Mouse (Mus musculus): ENCODE data around the gene Ubn1.

Gene Ubn1

GRCm38 (mm10) chr16:5071974-5072373 lies 22.1 kb downstream of the Ubn1 start:
- DNase-seq (ENCODE audit: low spot score) = no peak

- no peak for DNase-seq (ENCODE audit: low spot score)
These were observed 24.5 kb downstream of the Ubn1 start for GRCm38 (mm10) chr16:5074341-5074740.

- DNase-seq (ENCODE audit: low spot score) = no peak
These were observed 35.3 kb downstream of the Ubn1 start for GRCm38 (mm10) chr16:5085196-5085595.

- DNase-seq (ENCODE audit: low spot score) = no peak
These were observed 36.3 kb downstream of the Ubn1 start for GRCm38 (mm10) chr16:5086179-5086578.

- no peak for DNase-seq (ENCODE audit: low spot score)
These were observed 39.2 kb downstream of the Ubn1 start for GRCm38 (mm10) chr16:5089021-5089420.

- no peak for DNase-seq (ENCODE audit: low spot score)
These were observed 43.4 kb downstream of the Ubn1 start for GRCm38 (mm10) chr16:5093285-5093684.

- no peak for DNase-seq (ENCODE audit: low spot score)
These were observed 46.6 kb downstream of the Ubn1 start for GRCm38 (mm10) chr16:5096504-5096903.

GRCm38 (mm10) chr16:5101000-5101399 lies 51.1 kb downstream of the Ubn1 start:
- no peak for DNase-seq (ENCODE audit: low spot score)

GRCm38 (mm10) chr16:5109877-5110276 lies 60.0 kb downstream of the Ubn1 start:
- DNase-seq (ENCODE audit: low spot score) = no peak

- no peak for DNase-seq (ENCODE audit: low spot score)
These were observed 61.2 kb downstream of the Ubn1 start for GRCm38 (mm10) chr16:5111021-5111420.

- DNase-seq (ENCODE audit: low spot score) = no peak
These were observed 63.2 kb downstream of the Ubn1 start for GRCm38 (mm10) chr16:5113002-5113550.

GRCm38 (mm10) chr16:5113582-5113981 lies 63.7 kb downstream of the Ubn1 start:
- DNase-seq (ENCODE audit: low spot score) = peak; percentile 8

GRCm38 (mm10) chr16:5119385-5119784 lies 69.5 kb downstream of the Ubn1 start:
- DNase-seq (ENCODE audit: low spot score) = no peak

GRCm38 (mm10) chr16:5119845-5120244 lies 70.0 kb downstream of the Ubn1 start:
- DNase-seq (ENCODE audit: low spot score) = no peak

GRCm38 (mm10) chr16:5123476-5123875 lies 73.6 kb downstream of the Ubn1 start:
- no peak for DNase-seq (ENCODE audit: low spot score)

- no peak for DNase-seq (ENCODE audit: low spot score)
These were observed 80.3 kb downstream of the Ubn1 start for GRCm38 (mm10) chr16:5130196-5130595.

- DNase-seq (ENCODE audit: low spot score) = no peak
These were observed 80.9 kb downstream of the Ubn1 start for GRCm38 (mm10) chr16:5130766-5131165.

GRCm38 (mm10) chr16:5131251-5131922 lies 81.5 kb downstream of the Ubn1 start:
- DNase-seq (ENCODE audit: low spot score) = no peak

GRCm38 (mm10) chr16:5132401-5132801 lies 82.5 kb downstream of the Ubn1 start, which contains the start of gene Ppl:
Gene Ppl, minus strand, starts transcription at chr16:5132421.
- DNase-seq (ENCODE audit: low spot score) = peak; percentile 37

- DNase-seq (ENCODE audit: low spot score) = no peak
These were observed 84.9 kb downstream of the Ubn1 start for GRCm38 (mm10) chr16:5134623-5135330.

- DNase-seq (ENCODE audit: low spot score) = no peak
These were observed 85.8 kb downstream of the Ubn1 start for GRCm38 (mm10) chr16:5135551-5136261.
